Mouse (Mus musculus): Measurements from ENCODE around the gene Plch2. TPM values are rescaled to one million over a fixed set of nuclear protein-coding genes. Genes with fewer than 3 reads are reported as not detected.

Plch2 gene
- total and polyA plus RNA-seq, 3 experiments: 0.85 to 1.1 TPM; not detected in 1

GRCm38 (mm10) chr4:155042606-155043288 is 13.8 kb downstream of the Plch2 start:
- Histone ChIP-seq H3K79me2 (ENCODE audit: control insufficient read depth, insufficient read depth, low read length, poor library complexity) (no peaks in the 10 kb centered on the region), H3K4me1 (ENCODE audit: control insufficient read depth in 1 of 2, insufficient read depth in 2 of 2, low read length in 2 of 2) (no peaks in the 10 kb centered on the region), H3K9me3 (replicated peaks; ENCODE audit: insufficient read depth, low read length) (no peaks in the 10 kb centered on the region), H3K36me3 (ENCODE audit: control insufficient read depth in 1 of 2, insufficient read depth in 2 of 2, low read length in 2 of 2) (no peaks in the 10 kb centered on the region), H3K4me3 (ENCODE audit: control insufficient read depth in 1 of 2, insufficient read depth in 1 of 2, low read depth in 2 of 2, low read length in 2 of 2) (no peak overlapping the region), H3K27me3 (ENCODE audit: control insufficient read depth in 1 of 2, insufficient read depth in 2 of 2, low read length in 2 of 2) (no peaks in the 10 kb centered on the region), H3K9ac (ENCODE audit: control insufficient read depth, low read depth, low read length, poor library complexity, severe bottlenecking) (no peak overlapping the region), H3K27ac (ENCODE audit: control insufficient read depth, low read depth, low read length) (no peak overlapping the region)
- no peak for TF ChIP-seq ZKSCAN1 (IDR thresholded peaks at IDR 0.05; ENCODE audit: low read depth, low read length)
- TF ChIP-seq ETS1 (IDR thresholded peaks at IDR 0.05; ENCODE audit: low read depth, low read length): no peak
- no peak for TF ChIP-seq HCFC1 (IDR thresholded peaks at IDR 0.05; ENCODE audit: low read depth, low read length)
- TF ChIP-seq JUND (IDR thresholded peaks at IDR 0.05; ENCODE audit: low read depth, low read length): no peak
- no peak for TF ChIP-seq TBP (IDR thresholded peaks at IDR 0.05; ENCODE audit: low read depth, low read length)
- TF ChIP-seq ZNF384 (IDR thresholded peaks at IDR 0.05; ENCODE audit: low read depth, low read length): no peak
- TF ChIP-seq MYC (IDR thresholded peaks at IDR 0.05; ENCODE audit: low read depth, low read length): no peak
- TF ChIP-seq TAL1 (IDR thresholded peaks at IDR 0.05; ENCODE audit: low read length): no peak
- no peak for TF ChIP-seq POLR2A (IDR thresholded peaks at IDR 0.05; ENCODE audit: control insufficient read depth in 1 of 2, insufficient read depth in 1 of 2, low read depth in 1 of 2, low read length in 2 of 2, poor library complexity in 1 of 2)
- TF ChIP-seq CHD1 (IDR thresholded peaks at IDR 0.05; ENCODE audit: low read depth, low read length): no peak
- no peak for TF ChIP-seq BHLHE40 (IDR thresholded peaks at IDR 0.05; ENCODE audit: borderline replicate concordance, low read depth, low read length)
- TF ChIP-seq MAX (IDR thresholded peaks at IDR 0.05; ENCODE audit: low read length): no peak
- TF ChIP-seq MYB (IDR thresholded peaks at IDR 0.05; ENCODE audit: low read depth, low read length): no peak
- TF ChIP-seq ZC3H11A (IDR thresholded peaks at IDR 0.05; ENCODE audit: low read depth, low read length): no peak
- TF ChIP-seq MAFK (IDR thresholded peaks at IDR 0.05; ENCODE audit: borderline replicate concordance, low read depth, low read length): no peak
- no peak for DNase-seq (ENCODE audit: low read depth, low spot score)

- Histone ChIP-seq H3K9ac (ENCODE audit: control insufficient read depth, low read depth, low read length, poor library complexity, severe bottlenecking) (no peak overlapping the region), H3K9me3 (replicated peaks; ENCODE audit: insufficient read depth, low read length) (no peaks in the 10 kb centered on the region), H3K79me2 (ENCODE audit: control insufficient read depth, insufficient read depth, low read length, poor library complexity) (no peaks in the 10 kb centered on the region), H3K4me3 (ENCODE audit: control insufficient read depth in 1 of 2, insufficient read depth in 1 of 2, low read depth in 2 of 2, low read length in 2 of 2) (no peak overlapping the region), H3K4me1 (ENCODE audit: control insufficient read depth in 1 of 2, insufficient read depth in 2 of 2, low read length in 2 of 2) (no peaks in the 10 kb centered on the region), H3K27ac (ENCODE audit: control insufficient read depth, low read depth, low read length) (no peak overlapping the region), H3K36me3 (ENCODE audit: control insufficient read depth in 1 of 2, insufficient read depth in 2 of 2, low read length in 2 of 2) (no peaks in the 10 kb centered on the region), H3K27me3 (ENCODE audit: control insufficient read depth in 1 of 2, insufficient read depth in 2 of 2, low read length in 2 of 2) (peaks cover 0 to 4% of the 10 kb centered on the region in 2 experiments; a peak in 3 of 4 replicates)
- TF ChIP-seq E2F4 (IDR thresholded peaks at IDR 0.05; ENCODE audit: borderline replicate concordance, low read depth, low read length): no peak
- no peak for DNase-seq (ENCODE audit: low read depth, low spot score)
Measured at GRCm38 (mm10) chr4:155040696-155041095, 15.9 kb downstream of the Plch2 start.
